Comparison of ENCODE assay signal across 19 mouse cellular contexts in the genomic region with DNA sequence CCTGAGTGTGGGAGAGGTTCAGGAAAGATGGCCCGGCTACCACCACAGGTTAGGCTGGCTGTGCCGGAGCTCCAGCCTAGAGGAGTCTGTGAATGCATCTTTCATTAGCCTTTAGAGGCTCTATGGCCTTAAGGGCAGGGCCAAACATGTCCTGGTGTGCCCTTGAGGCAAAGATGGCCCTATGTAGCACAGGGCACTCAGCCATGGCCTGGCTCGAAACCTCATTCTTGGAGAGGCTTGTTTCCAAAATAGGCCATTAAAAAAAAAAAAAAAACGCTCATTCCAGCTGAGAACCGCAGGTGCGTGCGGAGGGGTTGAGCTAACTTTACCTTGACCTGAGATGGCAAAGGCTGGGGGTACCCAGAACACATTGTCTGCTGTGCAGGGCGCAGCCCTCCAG. TPM values are rescaled to one million over a fixed set of nuclear protein-coding genes. Genes with fewer than 3 reads are reported as not detected.
DNase-seq lines count a peak whose midpoint lies in the region; ATAC-seq and TF ChIP-seq lines count a peak whose summit lies in the region.
"Had no signal": no experiment of that assay in that cellular context is flagged by ENCODE, and none has a peak within 500 bp of the region (broad histone marks: within the 10 kb centered on the region; RNA-seq: fewer than 3 reads in every experiment).

No protein-coding gene starts in this region.

- no peak for ATAC-seq in limb, embryonic 12.5 days (ENCODE audit: insufficient number of reproducible peaks, insufficient read depth, low FRiP score, low TSS enrichment, low read depth)
- no peak for ATAC-seq in limb, embryonic 15.5 days (ENCODE audit: insufficient number of reproducible peaks, low FRiP score, low TSS enrichment, low read depth)
- ATAC-seq: forebrain, embryonic 14.5 days; intestine, embryonic 15.5 days had no signal

- no peak overlapping the region for H3K4me2 ChIP-seq in limb, embryonic 12.5 days
- no peak overlapping the region for H3K4me2 ChIP-seq in limb, embryonic 15.5 days
- H3K4me2 ChIP-seq: hindbrain, embryonic 14.5 days; intestine, embryonic 15.5 days had no signal

- 95% methylated on average over 8 of the region's 8 CpGs for WGBS in limb, embryonic 12.5 days
- WGBS in limb, embryonic 10.5 days: 93% methylated on average over 8 of the region's 8 CpGs
- 88% methylated on average over 8 of the region's 8 CpGs for WGBS in limb, embryonic 15.5 days

- H3K4me3 ChIP-seq in limb, embryonic 12.5 days (replicated peaks): no peak overlapping the region
- H3K4me3 ChIP-seq in limb, embryonic 10.5 days: no peak overlapping the region
- peak overlapping the region; percentile 68 for H3K4me3 ChIP-seq in E14TG2a.4 (replicated peaks; ENCODE audit: low read length)
- H3K4me3 ChIP-seq in limb, embryonic 15.5 days: no peak overlapping the region
- H3K4me3 ChIP-seq: embryonic facial prominence, embryonic 10.5 days; erythroblast, embryonic 14.5 days; forebrain, embryonic 10.5 days; gastrocnemius, adult 2 months; hindbrain, embryonic 10.5 days; intestine, embryonic 15.5 days had no signal

- H3K27ac ChIP-seq in limb, embryonic 12.5 days: peak overlapping the region; percentile 19; the same call in 1 of the 2 replicates
- no peak overlapping the region for H3K27ac ChIP-seq in limb, embryonic 10.5 days
- H3K27ac ChIP-seq in limb, embryonic 15.5 days: peak overlapping the region; percentile 14; the same call in 1 of the 2 replicates
- H3K27ac ChIP-seq: embryonic facial prominence, embryonic 10.5 days; forebrain, embryonic 10.5 days; gastrocnemius, adult 2 months; hindbrain, embryonic 14.5 days; intestine, embryonic 15.5 days had no signal

- H3K9ac ChIP-seq in limb, embryonic 12.5 days (replicated peaks): no peak overlapping the region
- H3K9ac ChIP-seq in limb, embryonic 15.5 days: no peak overlapping the region
- H3K9ac ChIP-seq: hindbrain, embryonic 14.5 days; intestine, embryonic 15.5 days had no signal

- H3K36me3 ChIP-seq in limb, embryonic 12.5 days: peaks cover 73% of the 10 kb centered on the region
- peaks cover 59% of the 10 kb centered on the region for H3K36me3 ChIP-seq in limb, embryonic 10.5 days
- H3K36me3 ChIP-seq in E14TG2a.4 (ENCODE audit: insufficient read depth, low read length): peaks cover 35% of the 10 kb centered on the region
- H3K36me3 ChIP-seq in limb, embryonic 15.5 days: peaks cover 68% of the 10 kb centered on the region

- peaks cover 14% of the 10 kb centered on the region for H3K4me1 ChIP-seq in limb, embryonic 12.5 days (replicated peaks)
- H3K4me1 ChIP-seq in limb, embryonic 10.5 days: peaks cover 11% of the 10 kb centered on the region; the same call in 1 of the 2 replicates
- peaks cover 26% of the 10 kb centered on the region for H3K4me1 ChIP-seq in E14TG2a.4 (replicated peaks; ENCODE audit: low read depth, low read length)
- peaks cover 29% of the 10 kb centered on the region for H3K4me1 ChIP-seq in limb, embryonic 15.5 days

- H3K27me3 ChIP-seq in limb, embryonic 12.5 days: no peaks in the 10 kb centered on the region
- H3K27me3 ChIP-seq in limb, embryonic 10.5 days (ENCODE audit: low read depth, poor library complexity, severe bottlenecking): no peaks in the 10 kb centered on the region
- H3K27me3 ChIP-seq in E14TG2a.4 (ENCODE audit: insufficient read depth, low read length): peaks cover 7% of the 10 kb centered on the region; the same call in 1 of the 2 replicates
- no peaks in the 10 kb centered on the region for H3K27me3 ChIP-seq in limb, embryonic 15.5 days
- H3K27me3 ChIP-seq: intestine, embryonic 15.5 days had no signal

- no peak for TF ChIP-seq CTCF in E14TG2a.4 (conservative IDR thresholded peaks at IDR 0.05; ENCODE audit: low read length)

- peak; percentile 44 for DNase-seq in adrenal gland, postnatal 14 days
- DNase-seq in adrenal gland, adult (ENCODE audit: inconsistent age in 2 of 2, low spot score in 1 of 2): no peak
- no peak for DNase-seq in limb, embryonic 10.5 days (ENCODE audit: low spot score)
- DNase-seq in ovary, postnatal 14 days (ENCODE audit: low spot score): no peak
- DNase-seq: adrenal gland, adult 2 months; gastrocnemius, adult 2 months; gastrocnemius, postnatal 25 days had no signal

- H3K9me3 ChIP-seq in limb, embryonic 12.5 days: no peaks in the 10 kb centered on the region
- H3K9me3 ChIP-seq in limb, embryonic 10.5 days (replicated peaks): no peaks in the 10 kb centered on the region
- no peaks in the 10 kb centered on the region for H3K9me3 ChIP-seq in E14TG2a.4 (ENCODE audit: low read length)
- H3K9me3 ChIP-seq in limb, embryonic 15.5 days: no peaks in the 10 kb centered on the region
- H3K9me3 ChIP-seq: embryonic facial prominence, embryonic 10.5 days; forebrain, embryonic 10.5 days; hindbrain, embryonic 10.5 days; intestine, embryonic 15.5 days had no signal

RNA-seq across cellular contexts. Expression of a gene that starts 8.6 kb away (rescaled TPM):
- total RNA-seq in adrenal gland, postnatal 14 days (2021): 3.7 and 5.3 TPM in 2 replicates
- polyA plus RNA-seq in limb, embryonic 12.5 days (2016; fragmentation: Nextera tagmentation; extraction: Ambion mirVana): 28.6 and 33.0 TPM in 2 replicates
- 1.1 and 4.5 TPM in 2 replicates for polyA plus RNA-seq in limb, embryonic 10.5 days (2016; fragmentation: Nextera tagmentation; extraction: Ambion mirVana)
- 36.9 and 40.7 TPM in 2 replicates for polyA plus RNA-seq in limb, embryonic 15.5 days (2015; fragmentation: Nextera tagmentation; extraction: Ambion mirVana)
- total RNA-seq: gastrocnemius, adult 2 months; granulocyte monocyte progenitor cell, adult 5-6 weeks; MEL had no signal
- polyA plus RNA-seq: erythroblast, embryonic 14.5 days had no signal
